Mouse (Mus musculus): ENCODE results near the gene Nrk. TPM values are rescaled to one million over a fixed set of nuclear protein-coding genes. Genes with fewer than 3 reads are reported as not detected.

Gene Nrk
- total RNA-seq, 2 experiments from 2014 or later, result 315 to 348 TPM

Other genes with a start within 250 kb of the Nrk start
- gene Serpina7, start 170.8 kb downstream of the Nrk start, total RNA-seq (2021), result under 1 TPM in 1 of 2 experiments, not detected in 1; 0.36 TPM
- not detected for gene 4930513O06Rik, start 171.8 kb downstream of the Nrk start, total RNA-seq (2021)

Data from gastrocnemius, postnatal 4 days (tissue).